Mouse (Mus musculus) ES-E14 (cell line): ENCODE measurements around the gene Tjp2. TPM values are rescaled to one million over a fixed set of nuclear protein-coding genes. Genes with fewer than 3 reads are reported as not detected.

Source experiments
- DNase-seq: peaks from one replicate; pipeline ENCODE4 v3.0.0-alpha.2; 2013; ENCODE audit warnings: low read depth, low spot score
- H3K27ac ChIP-seq: 2 replicates; pipeline ENCODE4 v1.5.1; 2012; ENCODE audit warnings: low read depth, mild to moderate bottlenecking, low read length, moderate library complexity, mixed read lengths; ENCODE audit not compliant: poor library complexity, insufficient read depth, severe bottlenecking
- H3K36me3 ChIP-seq: 2 replicates; pipeline ENCODE4 v1.6.1; 2012; ENCODE audit warnings: mild to moderate bottlenecking, low read length, moderate library complexity, mixed read lengths; ENCODE audit not compliant: control insufficient read depth, poor library complexity, insufficient read depth, severe bottlenecking
- H3K4me1 ChIP-seq, 2 experiments: fragments of 150-350 bp in 1 of 2; sonication (generic) in 1 of 2; 2 replicates each; pipeline ENCODE4 v1.6.1; 2012; ENCODE audit warnings: low read length in 2 of 2, mild to moderate bottlenecking in 1 of 2, mixed read lengths in 1 of 2; ENCODE audit not compliant: control insufficient read depth in 2 of 2, insufficient read depth in 2 of 2, poor library complexity in 1 of 2
- H3K4me3 ChIP-seq, 2 experiments: fragments of 150-350 bp in 1 of 2; sonication (generic) in 1 of 2; 2 replicates each; pipeline ENCODE4 v1.5.1; 2012; ENCODE audit warnings: low read length in 2 of 2, low read depth in 1 of 2, mild to moderate bottlenecking in 1 of 2, mixed read lengths in 1 of 2; ENCODE audit not compliant: insufficient read depth in 1 of 2, poor library complexity in 1 of 2, severe bottlenecking in 1 of 2
- H3K9ac ChIP-seq: 2 replicates; pipeline ENCODE4 v1.6.1; 2012; ENCODE audit warnings: low read depth, mild to moderate bottlenecking, low read length, mixed read lengths; ENCODE audit not compliant: poor library complexity, insufficient read depth, severe bottlenecking
- H3K9me3 ChIP-seq: fragments of 150-350 bp; sonication (generic); 2 replicates; pipeline ENCODE4 v1.6.1; 2012; ENCODE audit warnings: low read depth, mild to moderate bottlenecking, low read length; ENCODE audit not compliant: control insufficient read depth, insufficient read depth
- CHD2 ChIP-seq: IDR thresholded peaks from 2 replicates; pipeline ENCODE4 v1.6.1; 2014; ENCODE audit warnings: mild to moderate bottlenecking, low read depth, low read length, inconsistent platforms
- HCFC1 ChIP-seq: IDR thresholded peaks from 2 replicates; pipeline ENCODE4 v1.6.1; 2012; ENCODE audit warnings: low read length, inconsistent platforms, borderline replicate concordance; ENCODE audit not compliant: insufficient read depth
- MAFK ChIP-seq: IDR thresholded peaks from 2 replicates; pipeline ENCODE4 v1.6.1; 2014; ENCODE audit warnings: mild to moderate bottlenecking, low read depth, low read length, inconsistent platforms; ENCODE audit not compliant: insufficient read depth
- ZC3H11A ChIP-seq: IDR thresholded peaks from 2 replicates; pipeline ENCODE4 v1.6.1; 2012; ENCODE audit warnings: low read depth, mild to moderate bottlenecking, inconsistent platforms, low read length, borderline replicate concordance
- ZNF384 ChIP-seq: IDR thresholded peaks from 2 replicates; pipeline ENCODE4 v1.6.1; 2012; ENCODE audit warnings: low read depth, low read length, inconsistent platforms
- in situ Hi-C, 2 experiments: fragments of 600-800 bp; cut with MboI; formaldehyde crosslinking; loops; one replicate each; pipeline ENCODE4 v1.15.1; 2025; ENCODE audit warnings: low sequenced_read_pairs in 2 of 2, inconsistent platforms in 1 of 2; ENCODE audit not compliant: unreplicated experiment in 2 of 2
- total RNA-seq: library from RNA; depleted of rRNA; stranded (reverse); fragments of 300-350 nt; gene quantifications from 2 replicates; pipeline ENCODE4 v1.2.3, GENCODE M21; 2012

Gene Tjp2
- total RNA-seq, 1 experiment = 97.3 TPM

DNA sequence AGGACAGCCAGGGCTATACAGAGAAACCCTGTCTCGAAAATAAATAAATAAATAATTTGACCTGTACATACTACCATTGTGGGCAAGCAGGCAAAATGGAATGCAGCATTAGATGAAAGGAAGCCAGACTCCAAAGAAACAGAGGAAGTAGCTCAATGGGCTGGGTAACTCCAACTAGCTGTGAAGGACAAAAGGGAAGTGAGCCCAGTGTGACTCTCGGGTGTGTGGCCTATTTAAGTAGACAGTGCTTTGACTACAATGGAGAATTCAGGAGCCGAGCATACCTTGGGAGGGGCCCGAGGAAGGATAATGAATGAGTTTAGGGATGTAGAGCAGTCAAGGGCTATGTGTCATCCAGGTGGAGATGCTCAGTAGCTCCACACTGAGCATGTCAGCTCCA is 48.1 kb downstream of the Tjp2 start:
- in situ Hi-C loops = no loop called here

DNA sequence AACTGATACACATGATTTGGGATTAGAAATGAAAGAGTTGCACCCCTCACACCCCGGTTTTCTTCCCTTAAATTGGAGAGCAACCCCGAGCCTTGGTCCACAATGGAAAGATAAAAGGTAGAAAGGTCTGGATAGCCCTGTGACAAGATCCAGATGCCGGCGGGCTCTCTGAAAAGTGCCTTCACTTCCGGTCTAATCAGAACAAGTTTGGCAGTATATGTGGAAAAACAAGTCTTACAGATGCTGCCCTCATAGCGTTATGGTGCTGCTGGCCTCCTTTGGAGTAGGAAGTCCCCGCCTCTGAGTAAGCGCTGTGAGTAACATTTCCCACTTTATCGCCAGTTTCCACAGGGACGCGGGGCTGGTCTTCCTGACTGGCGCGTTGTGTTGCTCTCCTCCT is 49.9 kb downstream of the Tjp2 start:
- H3K4me1 ChIP-seq = peaks cover 2 to 20% of the 10 kb centered on the region in 2 experiments; a peak in 2 of 4 replicates
- H3K4me3 ChIP-seq = peak overlapping the region; percentile 85 to 91
- no peak overlapping the region for H3K27ac ChIP-seq
- in situ Hi-C loops = no loop called here
- H3K36me3 ChIP-seq = no peaks in the 10 kb centered on the region
- H3K9me3 ChIP-seq = no peaks in the 10 kb centered on the region
- H3K9ac ChIP-seq = no peak overlapping the region
- TF ChIP-seq ZC3H11A = no peak
- TF ChIP-seq MAFK = no peak
- TF ChIP-seq HCFC1 = no peak
- TF ChIP-seq ZNF384 = no peak
- no peak for TF ChIP-seq CHD2
- no peak for DNase-seq

More for the DNA sequence above, 48.1 kb downstream of the Tjp2 start:
- Histone ChIP-seq H3K27ac (no peak overlapping the region), H3K36me3 (no peaks in the 10 kb centered on the region; the same call in 1 of the 2 replicates), H3K9ac (no peak overlapping the region), H3K4me3 (no peak overlapping the region), H3K9me3 (no peaks in the 10 kb centered on the region), H3K4me1 (peaks cover 6 to 22% of the 10 kb centered on the region in 2 experiments; a peak in 2 of 4 replicates)
- TF ChIP-seq MAFK = no peak
- TF ChIP-seq ZNF384 = no peak
- no peak for TF ChIP-seq ZC3H11A
- no peak for TF ChIP-seq HCFC1
- TF ChIP-seq CHD2 = no peak
- DNase-seq = peak; percentile 43

DNA sequence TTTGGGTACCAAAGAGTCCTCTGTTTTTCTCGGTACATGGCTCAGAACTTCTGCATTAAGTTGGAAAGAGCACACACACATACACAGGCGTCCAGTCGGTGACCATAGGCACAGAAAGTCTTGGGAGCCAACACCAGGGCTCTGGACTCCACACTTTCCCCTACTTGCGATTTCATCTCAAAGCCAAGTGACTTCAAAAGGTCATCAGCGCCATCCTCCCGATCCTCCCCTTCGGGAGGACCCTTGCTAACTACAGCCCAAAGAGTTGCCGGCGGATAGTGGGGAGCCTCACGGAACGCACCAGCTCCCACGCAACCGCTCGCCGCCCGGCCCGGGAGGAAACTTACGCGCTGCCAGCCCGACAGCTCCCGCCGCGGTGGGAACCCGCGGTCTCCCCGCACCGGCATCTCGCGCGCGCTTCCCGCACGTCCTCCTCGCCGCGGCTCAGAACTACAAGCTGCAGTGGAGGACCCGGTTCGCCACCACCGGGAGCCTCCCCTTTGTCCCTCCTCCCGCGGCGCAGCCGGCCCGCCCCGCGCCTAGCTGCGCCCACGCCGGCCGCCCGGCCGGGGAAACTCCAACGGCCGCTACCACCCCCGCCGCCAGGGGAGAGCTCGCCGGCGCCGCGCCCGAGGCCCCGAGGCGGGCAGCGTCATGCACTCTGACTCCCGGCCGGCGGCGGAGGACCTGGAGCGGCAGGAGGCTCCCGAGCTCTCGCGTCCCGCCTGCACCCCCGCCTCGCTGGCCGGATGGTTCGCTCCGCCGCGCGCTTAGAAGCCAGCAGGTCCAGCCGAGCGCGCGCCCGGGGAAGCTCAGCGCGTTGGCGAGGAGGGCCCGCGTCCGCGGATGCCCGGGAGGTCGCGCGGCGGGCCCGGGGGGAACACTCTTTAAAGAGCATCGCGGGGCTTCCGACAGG is 51.0 kb downstream of the Tjp2 start:
- in situ Hi-C loops = no loop called here
- H3K4me1 ChIP-seq = peaks cover 4 to 21% of the 10 kb centered on the region in 2 experiments; a peak in 3 of 4 replicates
- TF ChIP-seq MAFK (no peak), ZC3H11A (no peak), ZNF384 (no peak), HCFC1 (no peak), CHD2 (no peak)
- H3K27ac ChIP-seq = no peak overlapping the region
- no peak for DNase-seq
- H3K9me3 ChIP-seq = no peaks in the 10 kb centered on the region
- H3K4me3 ChIP-seq = peak overlapping the region; percentile 85 to 91
- no peaks in the 10 kb centered on the region for H3K36me3 ChIP-seq
- peak overlapping the region; percentile 78 for H3K9ac ChIP-seq

DNA sequence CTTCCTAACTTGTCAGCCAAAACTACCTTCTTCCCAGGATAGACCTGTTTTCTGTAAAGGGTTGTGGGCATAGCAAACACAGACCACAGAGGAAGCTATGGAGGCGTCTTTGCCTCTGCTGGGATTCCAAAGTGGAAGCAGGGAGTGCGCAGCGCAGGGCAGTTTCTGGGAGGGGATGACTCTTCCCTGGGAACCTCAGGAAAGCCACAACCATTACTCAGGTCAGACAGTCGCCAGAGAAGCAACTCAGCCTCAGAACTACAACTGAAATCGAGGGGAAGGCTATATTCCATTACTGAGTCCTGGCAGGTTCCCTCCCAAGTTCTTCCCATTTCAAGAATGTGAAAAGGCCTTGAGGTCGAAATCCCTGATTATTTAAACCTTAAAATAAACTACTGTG is 51.8 kb downstream of the Tjp2 start:
- Histone ChIP-seq H3K36me3 (no peaks in the 10 kb centered on the region), H3K4me3 (no peak overlapping the region), H3K4me1 (peaks cover 6 to 23% of the 10 kb centered on the region in 2 experiments), H3K9ac (no peak overlapping the region), H3K9me3 (no peaks in the 10 kb centered on the region), H3K27ac (no peak overlapping the region)
- no peak for DNase-seq
- TF ChIP-seq MAFK (no peak), HCFC1 (no peak), ZNF384 (no peak), CHD2 (no peak), ZC3H11A (no peak)
- in situ Hi-C loops = no loop called here
